Mouse (Mus musculus): Measurements from ENCODE around the gene Sprr1a.

- TF ChIP-seq CTCF (IDR thresholded peaks at IDR 0.05; ENCODE audit: low read depth, low read length) (no peak), GATA1 (IDR thresholded peaks at IDR 0.05; ENCODE audit: borderline replicate concordance, low read length) (no peak), TAL1 (conservative IDR thresholded peaks at IDR 0.05; ENCODE audit: low read depth, low read length) (no peak), POLR2AphosphoS5 (IDR thresholded peaks at IDR 0.05; ENCODE audit: insufficient replicate concordance, low read depth, low read length) (no peak)
Measured at GRCm38 (mm10) chr3:92485863-92486262, at the start of gene Sprr1a.
